Mouse (Mus musculus) spleen, adult 2 months (tissue): Measurements from ENCODE around the gene Dera.
A peak's percentile ranks its signal among the peaks of the same experiment; 100 is the strongest.

ENCODE experiments used
- CTCF ChIP-seq: fragments of 200-500 bp; IDR thresholded peaks from 2 replicates; pipeline ENCODE4 v1.5.1; 2011; ENCODE audit warnings: mild to moderate bottlenecking, inconsistent platforms; ENCODE audit not compliant: insufficient read depth, insufficient read length, insufficient replicate concordance; ENCODE audit errors: extremely low read depth
- POLR2A ChIP-seq: fragments of 200-500 bp; IDR thresholded peaks from 2 replicates; pipeline ENCODE4 v1.6.1; 2011; ENCODE audit warnings: low read depth, low read length, inconsistent platforms

DNA sequence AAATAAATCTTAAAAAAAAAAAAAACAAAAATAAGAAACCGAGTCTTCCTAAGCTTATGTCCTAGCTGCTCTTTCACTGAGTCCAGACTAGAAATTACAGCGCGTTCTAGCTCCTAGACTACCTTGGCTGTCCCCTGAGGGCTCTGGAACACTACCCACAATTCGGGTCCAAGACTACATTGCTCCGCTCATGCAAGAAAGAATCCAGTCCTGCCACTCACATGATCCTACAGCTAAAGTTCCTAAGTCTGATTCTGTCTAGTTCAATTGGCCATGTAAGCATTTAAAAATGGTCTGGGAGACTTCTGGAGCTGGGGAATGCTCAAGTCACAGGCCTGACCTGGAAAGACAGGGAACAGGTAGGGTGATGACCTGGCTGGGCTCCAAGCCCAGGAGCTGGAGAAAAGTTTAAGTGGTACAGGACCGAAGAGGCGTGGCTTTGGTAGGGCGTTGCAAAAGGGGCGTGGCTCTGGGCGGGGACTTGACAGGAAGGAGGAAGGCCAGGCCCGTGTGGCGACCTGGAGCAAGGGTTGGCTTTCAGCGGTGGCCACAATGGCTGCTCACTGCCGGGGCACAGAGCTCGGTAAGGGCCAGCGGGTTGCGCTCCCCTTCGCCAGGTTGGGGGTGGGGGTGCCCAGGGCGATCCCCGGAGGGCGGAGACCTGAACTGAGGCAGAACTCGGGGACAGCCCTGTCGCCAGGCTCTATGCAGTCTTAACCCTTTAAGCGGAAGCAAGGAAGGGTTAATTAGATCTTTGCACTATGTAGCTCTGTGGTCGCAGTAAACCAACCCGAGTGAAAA, at the start of gene Dera:
- no peak for TF ChIP-seq CTCF
- peak; percentile 33; the same call in 1 of the 2 replicates for TF ChIP-seq POLR2A
